Mouse (Mus musculus) hindbrain, embryonic 16.5 days (tissue): ENCODE results near the gene Cabp1. TPM values are rescaled to one million over a fixed set of nuclear protein-coding genes. Genes with fewer than 3 reads are reported as not detected.

Experiments used
- ATAC-seq: fragments of 200-750 bp; cut with Nextera tagmentation; 2 replicates; pipeline ENCODE4 v1.8.0; 2017; ENCODE audit warnings: moderate TSS enrichment, moderate library complexity
- H3K27ac ChIP-seq: fragments of 300-500 bp; sonication (generic); 2 replicates; pipeline ENCODE4 v1.5.1; 2014; ENCODE audit warnings: low read depth, mild to moderate bottlenecking, control low read depth, low read length, moderate library complexity
- H3K27me3 ChIP-seq: fragments of 300-500 bp; sonication (generic); replicated peaks from 2 replicates; pipeline ENCODE4 v1.6.1; 2014; ENCODE audit warnings: low read length; ENCODE audit not compliant: control insufficient read depth, insufficient read depth
- H3K36me3 ChIP-seq: fragments of 300-500 bp; sonication (generic); 2 replicates; pipeline ENCODE4 v1.6.1; 2014; ENCODE audit warnings: mild to moderate bottlenecking, low read length, moderate library complexity, mixed read lengths; ENCODE audit not compliant: control insufficient read depth, insufficient read depth
- H3K4me1 ChIP-seq: fragments of 300-500 bp; sonication (generic); 2 replicates; pipeline ENCODE4 v1.6.1; 2014; ENCODE audit warnings: low read depth, low read length; ENCODE audit not compliant: control insufficient read depth, insufficient read depth
- H3K4me2 ChIP-seq: fragments of 300-500 bp; sonication (generic); 2 replicates; pipeline ENCODE4 v1.6.1; 2014; ENCODE audit warnings: mild to moderate bottlenecking, low read length, control low read depth, moderate library complexity
- H3K4me3 ChIP-seq: fragments of 300-500 bp; sonication (generic); 2 replicates; pipeline ENCODE4 v1.5.1; 2014; ENCODE audit warnings: mild to moderate bottlenecking, low read length, control low read depth, moderate library complexity
- H3K9ac ChIP-seq: fragments of 300-500 bp; sonication (generic); 2 replicates; pipeline ENCODE4 v1.6.1; 2014; ENCODE audit warnings: low read depth, mild to moderate bottlenecking, control low read depth, low read length, moderate library complexity
- H3K9me3 ChIP-seq: fragments of 300-500 bp; sonication (generic); 2 replicates; pipeline ENCODE4 v1.6.1; 2014; ENCODE audit warnings: mild to moderate bottlenecking, low read length, moderate library complexity; ENCODE audit not compliant: control insufficient read depth
- WGBS: fragments of 180-500 bp; shearing (Covaris S2); extraction: QIAGEN DNeasy Blood & Tissue Kit; methylation state at CpG from one replicate; pipeline ENCODE4 v1.1.7; 2014; 5-methylcytosine and 5-hydroxymethylcytosine counted together
- polyA plus RNA-seq: library from polyadenylated mRNA; unstranded; fragments of >200 nt; fragmentation: Nextera tagmentation; extraction: Ambion mirVana; gene quantifications from 2 replicates; pipeline ENCODE4 v1.2.1, GENCODE M21; 2015

Cabp1 gene
- polyA plus RNA-seq, 1 experiment from 2014 or later = 6.5 TPM

DNA sequence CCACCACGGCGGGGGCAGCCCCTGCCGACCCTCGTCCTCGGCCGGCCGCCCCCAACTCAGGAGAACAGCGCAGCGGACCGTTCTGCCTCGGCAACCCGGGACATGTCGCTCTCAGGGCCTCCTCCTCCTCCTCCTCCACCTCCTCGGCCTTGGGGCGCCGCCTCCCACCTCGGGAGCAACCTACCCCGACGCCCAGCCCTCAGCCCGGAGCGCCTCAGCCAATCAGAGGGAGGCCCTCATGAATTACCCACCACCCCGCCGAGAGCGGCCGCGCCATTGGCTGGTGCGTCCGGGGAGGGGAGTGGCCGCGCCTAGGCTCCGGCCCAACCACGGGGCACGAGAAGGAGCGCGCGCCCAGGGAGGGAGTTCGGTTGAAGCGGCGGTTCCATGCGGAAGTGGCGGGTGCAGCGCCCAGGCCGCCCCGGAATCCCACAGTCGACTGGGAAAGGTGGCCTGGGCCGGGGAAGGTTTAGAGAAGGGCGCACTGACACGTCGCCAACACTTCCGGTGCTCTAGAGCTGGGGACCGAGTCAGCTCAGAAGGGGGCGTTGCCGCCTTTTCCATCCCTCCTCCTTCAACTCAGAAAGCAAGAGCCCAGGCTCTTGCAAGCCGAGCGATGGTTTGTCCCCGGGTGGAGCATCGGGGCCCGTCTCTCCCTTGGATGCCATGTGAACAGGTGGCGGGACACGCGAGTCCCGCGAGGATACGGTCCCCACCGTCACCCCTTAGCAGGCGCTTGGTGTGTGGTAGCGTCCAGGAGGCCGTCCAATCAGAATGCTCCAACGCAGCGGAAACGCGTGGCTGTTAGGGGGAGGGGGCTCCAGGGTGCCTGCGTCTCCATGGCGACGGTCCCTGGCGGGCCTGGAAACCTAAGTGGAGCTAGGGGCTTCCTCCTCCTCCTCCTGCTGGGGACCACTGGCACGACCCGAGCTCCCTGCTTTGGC, 35.9 kb downstream of the Cabp1 start, which contains the start of gene Mlec:
Gene Mlec (minus strand): TSS at position 140 of the 944 bp plus-strand sequence.
- H3K4me2 ChIP-seq = peak within 1 kb of the TSS; percentile 96
- peak within 1 kb of the TSS; percentile 98 for H3K4me3 ChIP-seq
- peak within 1 kb of the TSS; percentile 99 for H3K27ac ChIP-seq
- no peaks in the 10 kb centered on the region for H3K27me3 ChIP-seq
- H3K9me3 ChIP-seq = no peaks in the 10 kb centered on the region
- under 1% methylated on average over 72 of the region's 78 CpGs for WGBS
- H3K9ac ChIP-seq = peak within 1 kb of the TSS; percentile 97
- peaks cover 33% of the 10 kb centered on the region for H3K4me1 ChIP-seq
- peak; percentile 98 for ATAC-seq
- H3K36me3 ChIP-seq = no peaks in the 10 kb centered on the region

DNA sequence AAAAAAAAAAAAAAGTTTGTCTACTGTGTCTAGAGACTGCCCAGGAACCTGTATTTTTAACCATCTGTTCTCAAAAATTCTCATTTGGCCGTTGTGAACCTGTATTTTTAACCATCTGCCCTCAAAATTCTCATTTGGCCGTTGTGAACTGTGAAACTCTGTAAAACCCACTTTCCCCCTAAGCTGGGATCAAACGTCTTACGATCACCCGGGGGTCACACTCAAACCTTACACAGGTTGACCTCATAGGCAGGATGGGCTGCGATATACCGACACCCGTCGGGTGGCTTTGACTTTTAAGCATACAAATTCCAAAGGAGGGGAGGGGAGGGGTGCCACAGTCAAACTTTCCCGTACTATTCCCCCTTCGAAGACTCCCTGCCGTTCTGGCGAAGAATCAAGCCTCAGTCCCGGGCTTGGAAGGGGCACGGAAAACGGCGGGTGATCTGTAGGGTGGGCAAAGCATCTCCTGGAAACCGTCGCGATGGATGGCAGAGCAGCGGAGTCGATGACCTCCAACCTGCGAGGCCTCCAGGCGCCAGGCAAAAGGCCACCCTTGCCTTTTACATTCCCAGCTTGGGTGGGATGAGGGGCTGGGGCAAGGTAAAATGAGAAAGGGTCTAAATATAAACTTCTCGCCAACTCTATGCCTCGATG, 37.1 kb downstream of the Cabp1 start:
- Histone ChIP-seq H3K4me1 (peaks cover 33% of the 10 kb centered on the region), H3K4me3 (peak overlapping the region; percentile 98), H3K27me3 (no peaks in the 10 kb centered on the region), H3K9ac (peak overlapping the region; percentile 97), H3K27ac (peak overlapping the region; percentile 99; the same call in 1 of the 2 replicates), H3K9me3 (no peaks in the 10 kb centered on the region), H3K36me3 (no peaks in the 10 kb centered on the region), H3K4me2 (peak overlapping the region; percentile 96)
- WGBS = 3% methylated on average over 26 of the region's 26 CpGs
- ATAC-seq = no peak

DNA sequence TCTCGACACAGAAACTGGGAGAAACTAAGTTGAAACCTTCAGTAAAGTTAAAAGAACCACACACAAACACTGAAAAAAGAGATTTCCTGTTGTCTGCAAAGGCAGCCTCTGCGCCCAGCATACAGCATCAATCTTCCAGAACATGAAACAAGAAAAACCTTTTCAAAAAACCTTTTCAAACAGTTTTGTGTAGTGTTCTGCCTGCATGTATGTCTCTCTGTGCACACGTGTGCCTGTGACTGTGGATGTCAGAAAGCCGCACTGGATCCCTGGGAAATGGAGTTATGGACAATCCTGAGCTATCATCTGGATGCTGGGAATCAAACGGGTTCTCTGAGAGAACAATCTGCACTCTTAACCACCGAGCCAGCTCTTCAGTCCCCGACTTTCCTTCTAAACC, 37.8 kb downstream of the Cabp1 start:
- 68% methylated on average over 7 of the region's 7 CpGs for WGBS
- Histone ChIP-seq H3K9me3 (no peaks in the 10 kb centered on the region), H3K27me3 (no peaks in the 10 kb centered on the region), H3K36me3 (no peaks in the 10 kb centered on the region), H3K4me1 (peaks cover 33% of the 10 kb centered on the region), H3K27ac (no peak overlapping the region), H3K9ac (peak overlapping the region; percentile 14; the same call in 1 of the 2 replicates), H3K4me2 (peak overlapping the region; percentile 96), H3K4me3 (peak overlapping the region; percentile 98)
- no peak for ATAC-seq

DNA sequence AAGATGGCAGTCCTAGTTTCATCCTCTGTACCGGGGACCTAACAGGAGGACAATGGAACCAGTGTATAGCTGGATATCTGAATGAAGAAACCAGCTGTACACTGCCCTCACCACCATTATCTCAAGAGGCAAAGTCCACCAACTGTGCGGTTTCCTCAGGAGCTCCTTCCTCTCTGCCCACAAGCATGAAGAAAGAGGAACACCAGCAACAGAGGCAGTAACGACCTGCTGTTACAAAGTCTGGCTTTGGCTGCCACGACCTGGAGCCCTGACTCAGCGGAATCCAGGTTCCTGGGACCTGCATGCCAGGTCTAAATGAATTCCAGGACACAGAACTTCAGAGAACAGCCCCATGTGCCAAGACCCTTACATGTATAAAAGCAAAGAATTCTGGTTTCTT, 38.4 kb downstream of the Cabp1 start:
- Histone ChIP-seq H3K4me3 (peak overlapping the region; percentile 19; the same call in 1 of the 2 replicates), H3K9me3 (no peaks in the 10 kb centered on the region), H3K4me1 (peaks cover 33% of the 10 kb centered on the region), H3K36me3 (peaks cover under 1% of the 10 kb centered on the region), H3K27ac (no peak overlapping the region), H3K4me2 (peak overlapping the region; percentile 96), H3K27me3 (no peaks in the 10 kb centered on the region), H3K9ac (peak overlapping the region; percentile 47)
- WGBS = 47% methylated on average over 5 of the region's 5 CpGs
- ATAC-seq = no peak

DNA sequence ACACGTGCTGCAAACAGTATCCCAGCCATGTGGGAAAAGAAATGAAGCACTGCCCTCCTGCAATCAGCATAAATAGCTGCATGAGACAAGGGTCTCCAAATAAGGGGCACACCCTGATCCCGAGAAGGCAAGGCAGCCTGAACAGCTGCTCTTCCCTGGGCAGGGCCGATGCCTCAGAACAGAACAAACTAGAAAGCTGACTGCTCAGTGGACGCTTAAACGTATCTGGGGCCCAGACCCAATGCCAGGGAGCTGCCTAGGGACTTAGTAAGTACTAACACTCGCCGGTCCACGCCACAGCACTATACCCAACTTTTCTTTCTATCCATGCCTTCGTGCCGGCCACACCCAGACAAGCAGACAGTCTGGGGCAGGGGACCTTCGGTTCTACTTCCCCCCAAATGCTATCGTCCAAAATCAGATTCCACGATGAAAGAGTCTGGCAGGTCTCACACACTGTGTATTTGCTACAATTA, 39.0 kb downstream of the Cabp1 start:
- Histone ChIP-seq H3K9me3 (no peaks in the 10 kb centered on the region), H3K4me1 (peaks cover 33% of the 10 kb centered on the region), H3K36me3 (peaks cover 7% of the 10 kb centered on the region), H3K9ac (no peak overlapping the region; the same call in 1 of the 2 replicates), H3K4me2 (peak overlapping the region; percentile 96), H3K27me3 (no peaks in the 10 kb centered on the region), H3K4me3 (no peak overlapping the region; the same call in 1 of the 2 replicates), H3K27ac (no peak overlapping the region)
- WGBS = 65% methylated on average over 13 of the region's 13 CpGs
- no peak for ATAC-seq

DNA sequence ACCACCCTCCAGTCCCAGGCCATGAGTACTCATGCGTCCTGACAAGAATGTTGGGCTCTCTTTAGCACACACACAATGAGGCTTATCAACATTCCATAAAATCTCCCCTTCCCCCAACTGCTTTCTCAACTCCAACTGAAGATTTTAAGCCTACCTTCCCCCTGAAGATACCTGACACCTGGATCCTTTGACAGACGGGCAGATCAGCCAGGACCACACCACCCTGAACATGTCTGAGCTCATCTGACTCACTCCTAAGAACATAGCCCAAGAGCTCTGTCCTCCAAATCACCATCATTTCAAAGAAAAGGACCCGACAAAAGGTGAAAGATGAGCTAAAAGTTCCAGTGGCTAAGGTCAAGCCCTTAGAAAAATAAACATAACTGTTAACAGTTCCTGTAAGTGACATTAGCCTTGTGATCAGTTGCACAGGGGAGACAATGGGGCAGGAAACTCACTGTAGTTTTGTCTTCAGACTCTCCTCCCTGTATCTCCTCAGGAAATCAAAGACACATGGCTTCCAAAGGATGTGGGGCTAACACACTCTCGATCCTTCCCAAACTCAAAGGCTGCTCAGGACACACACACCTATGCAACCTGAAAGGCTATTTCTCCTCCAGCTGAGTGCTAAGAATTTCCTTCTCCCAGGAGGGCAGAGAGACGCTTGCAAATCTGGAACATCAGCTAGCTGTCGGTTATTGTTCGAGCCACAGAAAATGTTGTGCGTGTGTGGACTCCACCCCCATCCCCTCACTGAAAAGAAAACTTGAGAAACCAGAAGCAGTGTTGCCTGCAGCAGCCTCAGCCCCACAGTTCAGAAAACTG, 41.8 kb downstream of the Cabp1 start:
- WGBS = 68% methylated on average over 8 of the region's 8 CpGs
- Histone ChIP-seq H3K27ac (no peak overlapping the region), H3K4me3 (no peak overlapping the region), H3K36me3 (peaks cover 31% of the 10 kb centered on the region), H3K9ac (no peak overlapping the region), H3K9me3 (no peaks in the 10 kb centered on the region), H3K27me3 (no peaks in the 10 kb centered on the region), H3K4me1 (peaks cover 29% of the 10 kb centered on the region), H3K4me2 (no peak overlapping the region)
- no peak for ATAC-seq

DNA sequence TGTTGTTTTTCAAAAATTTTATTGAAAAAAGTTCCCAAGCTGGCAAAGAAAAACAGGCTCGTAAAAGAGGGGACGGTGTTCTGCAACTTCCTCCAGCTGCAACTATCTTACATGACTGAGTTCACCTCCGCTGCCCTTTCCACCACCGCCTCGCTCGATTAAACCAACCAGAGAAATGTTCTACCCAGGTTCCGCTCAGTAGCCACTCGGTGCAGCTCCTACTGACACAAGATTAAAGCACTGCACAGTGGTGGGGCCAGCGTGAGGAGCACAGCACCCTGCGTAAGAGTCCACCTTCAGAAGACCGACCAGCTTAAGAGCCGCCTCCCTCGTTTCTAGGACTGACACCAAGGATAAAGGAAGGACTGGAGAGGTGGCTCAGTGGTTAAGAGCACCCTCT, 42.7 kb downstream of the Cabp1 start:
- Histone ChIP-seq H3K4me2 (no peak overlapping the region), H3K9me3 (no peaks in the 10 kb centered on the region), H3K9ac (no peak overlapping the region), H3K27ac (no peak overlapping the region), H3K27me3 (no peaks in the 10 kb centered on the region), H3K36me3 (peaks cover 35% of the 10 kb centered on the region), H3K4me1 (peaks cover 20% of the 10 kb centered on the region), H3K4me3 (no peak overlapping the region)
- 91% methylated on average over 13 of the region's 13 CpGs for WGBS
- no peak for ATAC-seq

DNA sequence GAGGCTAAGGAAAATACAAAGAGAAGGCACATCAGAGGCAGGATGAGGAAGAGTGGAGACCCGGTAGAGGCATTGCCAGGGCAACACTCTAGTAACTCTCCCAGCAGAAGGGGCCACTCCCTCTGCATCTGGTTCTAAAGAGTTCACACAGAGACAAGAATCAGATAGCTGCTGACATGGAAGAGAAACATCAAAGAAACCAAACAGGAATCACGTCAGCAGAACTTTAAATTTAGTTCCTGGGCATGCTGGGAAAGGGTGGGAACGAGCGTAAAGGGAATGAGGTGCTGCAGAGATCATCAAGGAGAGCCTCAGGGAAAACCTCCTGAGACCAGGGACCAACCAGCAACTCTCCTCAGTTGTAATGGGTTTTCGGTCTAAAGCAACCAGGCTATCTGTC, 43.2 kb downstream of the Cabp1 start:
- H3K27me3 ChIP-seq = no peaks in the 10 kb centered on the region
- 87% methylated on average over 5 of the region's 5 CpGs for WGBS
- H3K9me3 ChIP-seq = no peaks in the 10 kb centered on the region
- no peak overlapping the region for H3K27ac ChIP-seq
- no peak overlapping the region for H3K4me2 ChIP-seq
- H3K9ac ChIP-seq = no peak overlapping the region
- ATAC-seq = no peak
- peaks cover 16% of the 10 kb centered on the region for H3K4me1 ChIP-seq
- peaks cover 40% of the 10 kb centered on the region for H3K36me3 ChIP-seq
- H3K4me3 ChIP-seq = no peak overlapping the region
